Comparison of ENCODE assay signal across 7 mouse cellular contexts in the genomic region with DNA sequence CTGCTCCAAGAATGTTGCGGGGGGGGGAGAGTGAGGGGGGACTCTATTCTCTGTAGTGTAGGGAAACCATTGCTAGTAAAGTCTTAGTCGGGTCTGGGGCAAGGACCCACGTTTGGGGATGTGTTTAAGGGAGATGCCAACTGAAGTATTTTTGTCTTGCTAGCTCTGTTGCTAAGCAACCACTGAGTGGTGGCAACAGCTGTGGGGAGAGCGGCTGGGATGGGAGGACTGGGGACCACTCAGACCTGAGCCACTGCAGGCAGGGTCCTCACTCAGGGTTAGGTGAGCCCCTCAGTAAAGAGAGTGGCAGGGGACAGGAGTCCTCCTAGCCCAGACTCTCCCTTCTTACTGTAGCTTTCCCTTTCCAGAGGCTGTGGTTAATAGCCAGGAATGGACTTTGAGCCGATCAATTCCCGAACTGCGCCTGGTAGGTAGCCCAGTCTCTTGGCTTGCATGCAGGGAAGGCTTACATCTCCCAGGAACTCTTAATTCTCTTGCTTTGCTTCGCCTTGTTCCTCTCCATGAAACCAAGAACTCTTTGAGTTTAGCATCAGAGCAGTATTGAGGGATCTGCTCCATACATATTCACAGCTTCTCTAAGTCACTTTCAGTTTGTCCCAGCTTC. TPM values are rescaled to one million over a fixed set of nuclear protein-coding genes. Genes with fewer than 3 reads are reported as not detected.
DNase-seq lines count a peak whose midpoint lies in the region; ATAC-seq lines count a peak whose summit lies in the region.

No protein-coding gene starts in this region.

- H3K9me3 ChIP-seq in hindbrain, embryonic 11.5 days (ENCODE audit: control insufficient read depth, low read length): no peaks in the 10 kb centered on the region
- H3K9me3 ChIP-seq in midbrain, embryonic 10.5 days (replicated peaks): no peaks in the 10 kb centered on the region; the same call in 1 of the 2 replicates

- WGBS in hindbrain, embryonic 11.5 days: 29% methylated on average over 8 of the region's 8 CpGs
- 31% methylated on average over 8 of the region's 8 CpGs for WGBS in midbrain, embryonic 10.5 days

- H3K27ac ChIP-seq in hindbrain, embryonic 11.5 days (ENCODE audit: low read depth, low read length): no peak overlapping the region
- no peak overlapping the region for H3K27ac ChIP-seq in midbrain, embryonic 10.5 days (replicated peaks)

- ATAC-seq in hindbrain, embryonic 11.5 days (ENCODE audit: low FRiP score): no peak

- H3K9ac ChIP-seq in hindbrain, embryonic 11.5 days (ENCODE audit: low read depth, low read length): peak overlapping the region; percentile 9; the same call in 1 of the 2 replicates

- peaks cover 44% of the 10 kb centered on the region for H3K27me3 ChIP-seq in hindbrain, embryonic 11.5 days (ENCODE audit: control insufficient read depth, insufficient read depth, low read length)
- H3K27me3 ChIP-seq in midbrain, embryonic 10.5 days (ENCODE audit: low read depth, poor library complexity, severe bottlenecking): peaks cover 86% of the 10 kb centered on the region

- peak overlapping the region; percentile 100 for H3K4me2 ChIP-seq in hindbrain, embryonic 11.5 days (replicated peaks; ENCODE audit: low read depth, low read length)

- no peak overlapping the region; the same call in 1 of the 2 replicates for H3K4me3 ChIP-seq in hindbrain, embryonic 11.5 days (ENCODE audit: low read depth, low read length)
- H3K4me3 ChIP-seq in midbrain, embryonic 10.5 days: peak overlapping the region; percentile 73

- no peaks in the 10 kb centered on the region for H3K36me3 ChIP-seq in hindbrain, embryonic 11.5 days (ENCODE audit: control insufficient read depth, insufficient read depth, low read length)
- H3K36me3 ChIP-seq in midbrain, embryonic 10.5 days: no peaks in the 10 kb centered on the region

- peaks cover 21% of the 10 kb centered on the region for H3K4me1 ChIP-seq in hindbrain, embryonic 11.5 days (replicated peaks; ENCODE audit: control insufficient read depth, insufficient read depth, low read length)
- H3K4me1 ChIP-seq in midbrain, embryonic 10.5 days: peaks cover 61% of the 10 kb centered on the region

- DNase-seq in right cerebral cortex, postnatal 10 days (ENCODE audit: low spot score in 2 of 2): peak; percentile 64 to 74
- no peak for DNase-seq in right cerebral cortex, postnatal 4 days
- DNase-seq in hindbrain, embryonic 11.5 days (ENCODE audit: low spot score): peak; percentile 63
- peak; percentile 66 for DNase-seq in midbrain, embryonic 10.5 days (ENCODE audit: low spot score)
- no peak for DNase-seq in adrenal gland, postnatal 14 days
- DNase-seq in natural killer cell, adult 2 months (ENCODE audit: low spot score in 2 of 2): no peak
- DNase-seq in thymus, postnatal 25 days: no peak

RNA-seq across cellular contexts. Expression of a gene that starts 7.0 kb away (rescaled TPM):
- polyA plus RNA-seq in hindbrain, embryonic 11.5 days (2014; fragmentation: Nextera tagmentation; extraction: Ambion mirVana): 0.68 and 1.2 TPM in 2 replicates
- polyA plus RNA-seq in midbrain, embryonic 10.5 days (2016; fragmentation: Nextera tagmentation; extraction: Ambion mirVana): 0.10 and 0.19 TPM in 2 replicates
- total RNA-seq in adrenal gland, postnatal 14 days (2021): 6.9 and 14.3 TPM in 2 replicates

RNA-seq across cellular contexts. Expression of a gene that starts 12.0 kb away (rescaled TPM):
- 111 and 140 TPM in 2 replicates for polyA plus RNA-seq in hindbrain, embryonic 11.5 days (2014; fragmentation: Nextera tagmentation; extraction: Ambion mirVana)
- polyA plus RNA-seq in midbrain, embryonic 10.5 days (2016; fragmentation: Nextera tagmentation; extraction: Ambion mirVana): 197 and 208 TPM in 2 replicates
- total RNA-seq in adrenal gland, postnatal 14 days (2021): 76.3 and 96.5 TPM in 2 replicates

RNA-seq across cellular contexts. Expression of a gene that starts 18.8 kb away (rescaled TPM):
- 2,639 and 2,665 TPM in 2 replicates for polyA plus RNA-seq in hindbrain, embryonic 11.5 days (2014; fragmentation: Nextera tagmentation; extraction: Ambion mirVana)
- 2,811 and 2,916 TPM in 2 replicates for polyA plus RNA-seq in midbrain, embryonic 10.5 days (2016; fragmentation: Nextera tagmentation; extraction: Ambion mirVana)
- 242 and 253 TPM in 2 replicates for total RNA-seq in adrenal gland, postnatal 14 days (2021)

RNA-seq across cellular contexts. Expression of a gene that starts 22.1 kb away (rescaled TPM):
- polyA plus RNA-seq in hindbrain, embryonic 11.5 days (2014; fragmentation: Nextera tagmentation; extraction: Ambion mirVana): 3.6 and 4.2 TPM in 2 replicates
- 1.3 and 1.7 TPM in 2 replicates for polyA plus RNA-seq in midbrain, embryonic 10.5 days (2016; fragmentation: Nextera tagmentation; extraction: Ambion mirVana)
- total RNA-seq in adrenal gland, postnatal 14 days (2021): 6.2 and 8.0 TPM in 2 replicates

RNA-seq across cellular contexts. Expression of a gene that starts 34.1 kb away (rescaled TPM):
- 0.11 and 0.20 TPM in 2 replicates for polyA plus RNA-seq in hindbrain, embryonic 11.5 days (2014; fragmentation: Nextera tagmentation; extraction: Ambion mirVana)
- 0.07 and 0.22 TPM in 2 replicates for polyA plus RNA-seq in midbrain, embryonic 10.5 days (2016; fragmentation: Nextera tagmentation; extraction: Ambion mirVana)
- total RNA-seq in adrenal gland, postnatal 14 days (2021): 0.26 and 0.41 TPM in 2 replicates

Comparison
In these comparisons a context has a peak if more than half of its experiments do, and no peak if none do; other contexts are left out.
1. DNase-seq: peak in right cerebral cortex, postnatal 10 days (2 of 2), hindbrain, embryonic 11.5 days (single experiment) and midbrain, embryonic 10.5 days (single experiment); none in right cerebral cortex, postnatal 4 days (single experiment), adrenal gland, postnatal 14 days (single experiment), natural killer cell, adult 2 months (0 of 2) and thymus, postnatal 25 days (single experiment).